Mouse (Mus musculus): ENCODE measurements around the gene Gm13272. TPM values are rescaled to one million over a fixed set of nuclear protein-coding genes. Genes with fewer than 3 reads are reported as not detected.
"Not testable (repeated sequence)": the region's sequence is repeated elsewhere in the genome, so short reads cannot be mapped to it uniquely, and the experiment has no call there.

The Gm13272 gene
- total RNA-seq, 2 experiments from 2014 or later: not detected

DNA sequence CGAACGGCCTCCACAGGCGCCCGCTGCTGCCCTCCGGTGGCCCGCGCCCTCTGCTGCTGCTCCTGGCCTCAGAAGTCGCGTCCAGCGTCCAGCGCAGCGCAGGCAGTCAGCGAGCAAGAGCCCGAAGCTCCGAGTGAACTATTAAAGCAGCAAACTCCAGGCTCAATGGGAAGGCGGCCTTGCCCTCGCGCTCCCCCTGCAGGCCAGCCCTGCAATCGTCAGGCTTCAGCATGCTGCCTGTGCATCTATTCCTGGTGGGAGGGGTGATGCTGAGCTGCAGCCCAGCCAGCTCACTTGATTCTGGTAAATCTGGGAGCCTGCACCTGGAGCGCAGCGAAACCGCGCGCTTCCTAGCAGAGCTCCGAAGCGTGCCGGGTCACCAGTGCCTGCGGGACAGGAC, 8.8 kb downstream of the Gm13272 start, which contains the start of gene Gm13277:
Gene Gm13277 (plus strand): TSS at position 231 of the 400 bp plus-strand sequence.
- peak; percentile 48 to 65 for DNase-seq

- DNase-seq: not testable (repeated sequence)
Measured at GRCm38 (mm10) chr4:88791250-88791649, 11.6 kb downstream of the Gm13272 start, which contains the start of gene Gm13278. TSS of gene Gm13278 (plus strand) at chr4:88791550.

DNA sequence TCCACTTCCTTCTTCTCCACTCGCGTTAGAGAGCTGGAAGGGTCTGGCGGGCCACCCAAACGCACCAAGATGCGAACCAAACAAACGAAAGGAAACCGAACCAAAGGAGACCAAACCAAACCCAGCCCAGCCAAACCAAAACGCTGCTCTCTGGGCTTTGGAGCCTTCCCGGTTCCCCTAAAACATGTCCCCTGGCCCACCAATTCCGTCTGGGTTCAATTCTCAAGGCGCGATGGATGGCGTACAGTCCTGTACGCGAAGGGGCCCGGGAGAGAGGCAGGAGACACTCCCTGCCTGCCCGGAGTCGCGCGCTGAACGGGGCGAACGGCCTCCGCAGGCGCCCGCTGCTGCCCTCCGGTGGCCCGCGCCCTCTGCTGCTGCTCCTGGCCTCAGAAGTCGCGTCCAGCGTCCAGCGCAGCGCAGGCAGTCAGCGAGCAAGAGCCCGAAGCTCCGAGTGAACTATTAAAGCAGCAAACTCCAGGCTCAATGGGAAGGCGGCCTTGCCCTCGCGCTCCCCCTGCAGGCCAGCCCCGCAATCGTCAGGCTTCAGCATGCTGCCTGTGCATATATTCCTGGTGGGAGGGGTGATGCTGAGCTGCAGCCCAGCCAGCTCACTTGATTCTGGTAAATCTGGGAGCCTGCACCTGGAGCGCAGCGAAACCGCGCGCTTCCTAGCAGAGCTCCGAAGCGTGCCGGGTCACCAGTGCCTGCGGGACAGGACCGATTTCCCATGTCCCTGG, 14.5 kb downstream of the Gm13272 start, which contains the start of gene Gm13275:
Gene Gm13275 (plus strand): TSS at position 552 of the 740 bp plus-strand sequence.
- peak; percentile 78 to 81 for DNase-seq

DNA sequence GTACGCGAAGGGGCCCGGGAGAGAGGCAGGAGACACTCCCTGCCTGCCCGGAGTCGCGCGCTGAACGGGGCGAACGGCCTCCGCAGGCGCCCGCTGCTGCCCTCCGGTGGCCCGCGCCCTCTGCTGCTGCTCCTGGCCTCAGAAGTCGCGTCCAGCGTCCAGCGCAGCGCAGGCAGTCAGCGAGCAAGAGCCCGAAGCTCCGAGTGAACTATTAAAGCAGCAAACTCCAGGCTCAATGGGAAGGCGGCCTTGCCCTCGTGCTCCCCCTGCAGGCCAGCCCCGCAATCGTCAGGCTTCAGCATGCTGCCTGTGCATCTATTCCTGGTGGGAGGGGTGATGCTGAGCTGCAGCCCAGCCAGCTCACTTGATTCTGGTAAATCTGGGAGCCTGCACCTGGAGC, 17.4 kb downstream of the Gm13272 start, which contains the start of gene Gm13279:
Gene Gm13279 (plus strand): TSS at position 301 of the 400 bp plus-strand sequence.
- DNase-seq: not testable (repeated sequence)

GRCm38 (mm10) chr4:88799365-88799764, 19.7 kb downstream of the Gm13272 start, which contains the start of gene Gm13285:
TSS of gene Gm13285 (plus strand) at chr4:88799665.
- not testable (repeated sequence) for DNase-seq

DNA sequence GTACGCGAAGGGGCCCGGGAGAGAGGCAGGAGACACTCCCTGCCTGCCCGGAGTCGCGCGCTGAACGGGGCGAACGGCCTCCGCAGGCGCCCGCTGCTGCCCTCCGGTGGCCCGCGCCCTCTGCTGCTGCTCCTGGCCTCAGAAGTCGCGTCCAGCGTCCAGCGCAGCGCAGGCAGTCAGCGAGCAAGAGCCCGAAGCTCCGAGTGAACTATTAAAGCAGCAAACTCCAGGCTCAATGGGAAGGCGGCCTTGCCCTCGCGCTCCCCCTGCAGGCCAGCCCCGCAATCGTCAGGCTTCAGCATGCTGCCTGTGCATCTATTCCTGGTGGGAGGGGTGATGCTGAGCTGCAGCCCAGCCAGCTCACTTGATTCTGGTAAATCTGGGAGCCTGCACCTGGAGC, 23.3 kb downstream of the Gm13272 start, which contains the start of gene Gm13287:
Gene Gm13287 (plus strand): TSS at position 301 of the 400 bp plus-strand sequence.
- not testable (repeated sequence) for DNase-seq

DNA sequence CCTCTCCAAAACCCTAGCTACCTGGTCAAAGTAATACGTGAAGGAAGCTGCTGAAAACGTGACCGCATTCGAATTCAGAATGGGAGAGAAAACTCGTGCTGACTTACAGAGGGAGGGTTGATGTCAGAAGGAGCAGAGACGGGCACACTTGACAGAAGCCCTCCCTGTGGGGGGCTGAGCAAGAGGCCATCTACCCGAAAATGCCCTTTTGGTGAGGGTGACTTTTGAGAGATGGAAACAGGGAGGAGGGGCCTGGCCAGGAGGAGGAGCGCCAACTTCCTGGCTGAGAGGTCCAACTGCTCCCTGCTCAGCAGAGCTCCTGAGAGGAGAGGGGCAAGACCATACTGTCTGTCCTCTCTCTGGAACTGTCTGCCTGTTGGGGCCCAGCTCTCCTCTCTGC, 25.6 kb downstream of the Gm13272 start, which contains the start of gene Gm13288:
Gene Gm13288 (plus strand): TSS at position 301 of the 400 bp plus-strand sequence.
- not testable (repeated sequence) for DNase-seq

GRCm38 (mm10) chr4:88805761-88806160, 26.1 kb downstream of the Gm13272 start:
- not testable (repeated sequence) for DNase-seq

DNA sequence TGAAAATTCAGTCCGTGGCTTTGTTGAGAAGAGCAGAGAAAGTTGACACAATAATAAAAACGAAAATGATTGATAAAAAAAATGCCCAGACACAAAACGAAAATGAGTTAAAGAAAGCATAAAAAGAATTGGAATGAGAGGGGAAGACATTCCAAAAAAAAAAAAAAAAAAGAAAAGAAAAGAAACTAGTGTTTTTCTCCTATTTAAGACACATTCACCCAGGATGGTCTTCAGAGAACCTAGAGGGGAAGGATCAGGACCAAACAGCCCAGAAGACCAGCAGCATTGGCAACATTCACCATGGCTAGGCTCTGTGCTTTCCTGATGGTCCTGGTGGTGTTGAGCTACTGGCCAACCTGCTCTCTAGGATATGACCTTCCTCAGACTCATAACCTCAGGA, 36.3 kb downstream of the Gm13272 start, which contains the start of gene Ifna7:
Gene Ifna7 (plus strand): TSS at position 301 of the 400 bp plus-strand sequence.
- DNase-seq: no peak

DNA sequence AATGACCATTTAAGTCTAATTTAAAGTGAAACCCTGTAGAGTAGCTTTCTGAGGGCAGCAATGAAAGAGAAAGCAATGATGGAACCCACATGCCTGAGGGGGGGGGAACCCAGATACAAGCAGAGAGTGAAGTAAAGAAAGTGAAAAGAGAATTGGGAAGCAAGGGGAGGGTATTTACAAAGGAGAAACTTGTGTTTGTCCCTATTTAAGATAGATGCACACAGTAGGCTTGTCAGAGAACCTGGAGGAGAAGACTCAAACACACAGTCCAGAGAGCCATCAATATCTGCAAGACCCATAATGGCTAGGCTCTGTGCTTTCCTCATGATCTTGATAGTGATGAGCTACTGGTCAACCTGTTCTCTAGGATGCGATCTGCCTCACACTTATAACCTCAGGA, 40.0 kb downstream of the Gm13272 start, which contains the start of gene Ifna11:
Gene Ifna11 (plus strand): TSS at position 301 of the 400 bp plus-strand sequence.
- no peak for DNase-seq

DNA sequence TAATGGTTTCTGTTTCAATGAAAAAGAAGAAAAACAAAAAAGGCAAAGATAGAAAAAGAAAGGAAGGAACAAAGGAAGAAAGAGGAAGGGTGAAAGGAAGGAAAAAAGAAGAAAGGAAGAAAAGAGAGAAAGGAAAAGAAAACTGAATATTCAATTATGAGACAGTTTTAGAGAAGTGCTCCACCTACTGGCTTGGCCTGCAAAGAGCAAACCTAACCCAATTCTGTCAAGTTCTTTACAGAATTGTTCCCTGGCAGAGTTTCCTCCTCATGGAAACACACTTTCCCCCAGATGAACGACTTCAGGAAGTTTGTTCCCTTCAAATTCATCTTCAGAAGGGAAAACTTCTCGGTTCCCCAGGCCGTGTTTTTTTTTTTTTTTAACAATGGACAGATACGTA, 43.3 kb downstream of the Gm13272 start:
- DNase-seq: no peak

DNA sequence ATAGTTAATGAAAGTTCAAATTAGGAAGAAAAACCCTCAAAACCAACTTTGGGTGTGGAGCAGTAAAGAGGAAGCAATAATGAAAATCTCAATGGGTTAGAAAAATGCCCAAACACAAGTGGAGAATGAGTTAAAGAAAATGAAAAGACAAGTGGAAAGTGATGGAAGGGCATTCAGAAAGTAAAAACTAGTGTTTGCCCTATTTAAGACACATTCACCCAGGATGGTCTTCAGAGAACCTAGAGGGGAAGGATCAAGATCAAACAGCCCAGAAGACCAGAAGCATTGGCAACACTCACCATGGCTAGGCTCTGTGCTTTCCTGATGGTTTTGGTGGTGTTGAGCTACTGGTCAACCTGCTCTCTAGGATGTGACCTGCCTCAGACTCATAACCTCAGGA, 47.5 kb downstream of the Gm13272 start, which contains the start of gene Ifna6:
Gene Ifna6 (plus strand): TSS at position 301 of the 400 bp plus-strand sequence.
- not testable (repeated sequence) for DNase-seq

Other genes with a start within 250 kb of the Gm13272 start
- not detected for gene Ifna15, start 221.6 kb upstream of the Gm13272 start, total RNA-seq (2021)
- gene Ifna14, start 208.1 kb upstream of the Gm13272 start, total RNA-seq (2021): not detected
- gene Ifna9, start 187.5 kb upstream of the Gm13272 start, total RNA-seq (2021): not detected
- not detected for gene Ifna12, start 176.5 kb upstream of the Gm13272 start, total RNA-seq (2021)
- gene C87499, start 145.4 kb upstream of the Gm13272 start, total RNA-seq (2021): not detected
- not detected for gene Ifna13, start 135.4 kb upstream of the Gm13272 start, total RNA-seq (2021)
- not detected for gene Ifna16, start 102.9 kb upstream of the Gm13272 start, total RNA-seq (2021)
- not detected for gene Ifna2, start 95.9 kb upstream of the Gm13272 start, total RNA-seq (2021)
- gene Ifnab, start 88.5 kb upstream of the Gm13272 start, total RNA-seq (2021): not detected
- 1 to 10 TPM in 1 of 2 experiments, under 1 TPM in 1; 0.90 to 1.5 TPM for gene Gm26566, start 58.0 kb upstream of the Gm13272 start, total RNA-seq (2021)
- 100 to 1,000 TPM; 105 to 112 TPM for gene Klhl9, start 57.4 kb upstream of the Gm13272 start, total RNA-seq (2021)
- gene Gm13271, start 25.0 kb upstream of the Gm13272 start, total RNA-seq (2021): not detected
- not detected for gene Gm13283, start 19.7 kb upstream of the Gm13272 start, total RNA-seq (2021)
- gene Gm13290, start 6.0 kb upstream of the Gm13272 start, total RNA-seq (2021): not detected
- gene Gm13289, start 2.9 kb upstream of the Gm13272 start, total RNA-seq (2021): not detected
- gene Ifnz, start 2.3 kb downstream of the Gm13272 start, total RNA-seq (2021): not detected
- gene Gm13276, start 5.9 kb downstream of the Gm13272 start, total RNA-seq (2021): not detected
- gene Gm13277, start 8.8 kb downstream of the Gm13272 start, total RNA-seq (2021): not detected
- gene Gm13278, start 11.7 kb downstream of the Gm13272 start, total RNA-seq (2021): not detected
- not detected for gene Gm13275, start 14.6 kb downstream of the Gm13272 start, total RNA-seq (2021)
- gene Gm13279, start 17.5 kb downstream of the Gm13272 start, total RNA-seq (2021): not detected
- gene Gm13285, start 19.8 kb downstream of the Gm13272 start, total RNA-seq (2021): not detected
- not detected for gene Gm13287, start 23.4 kb downstream of the Gm13272 start, total RNA-seq (2021)
- not detected for gene Gm13288, start 25.7 kb downstream of the Gm13272 start, total RNA-seq (2021)
- not detected for gene Ifna7, start 36.4 kb downstream of the Gm13272 start, total RNA-seq (2021)
- not detected for gene Ifna11, start 40.1 kb downstream of the Gm13272 start, total RNA-seq (2021)
- not detected for gene Ifna6, start 47.6 kb downstream of the Gm13272 start, total RNA-seq (2021)
- not detected for gene Ifna5, start 55.7 kb downstream of the Gm13272 start, total RNA-seq (2021)
- not detected for gene Ifna4, start 62.0 kb downstream of the Gm13272 start, total RNA-seq (2021)
- gene Ifna1, start 70.2 kb downstream of the Gm13272 start, total RNA-seq (2021): not detected
- not detected for gene Ifne, start 100.4 kb downstream of the Gm13272 start, total RNA-seq (2021)

Measured in layer of hippocampus, postnatal 36 days (tissue).